ENCODE assay signal across 18 mouse cellular contexts in the genomic region with DNA sequence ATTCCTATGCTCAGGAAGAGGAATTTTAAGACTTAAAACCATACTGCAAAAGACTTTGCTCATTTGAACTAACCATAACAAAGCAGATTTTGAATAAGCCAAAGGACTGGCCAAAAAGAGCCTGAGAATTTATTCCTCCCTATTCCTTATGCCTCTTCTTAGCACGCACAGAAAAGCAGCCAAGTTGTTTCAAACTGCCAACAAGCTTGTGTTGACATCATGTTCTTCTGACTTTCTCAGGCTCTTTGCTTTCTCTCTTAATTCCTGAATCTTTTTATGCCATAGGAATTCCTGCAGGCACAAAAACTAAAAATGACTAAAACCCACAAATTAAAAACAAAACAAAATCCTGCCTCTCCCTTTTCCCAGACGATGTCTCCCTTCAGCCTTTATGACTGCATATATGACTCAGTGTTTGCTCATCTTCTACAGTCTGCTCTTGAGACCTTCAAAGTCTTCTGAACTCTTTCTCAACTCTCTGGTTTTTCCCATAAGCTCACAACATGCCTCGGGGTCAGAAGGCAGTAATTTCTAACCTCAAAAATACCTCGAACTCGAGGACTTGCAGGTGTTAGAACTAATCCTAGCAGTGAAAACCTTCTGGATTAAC.
DNase-seq lines count a peak whose midpoint lies in the region; ATAC-seq and TF ChIP-seq lines count a peak whose summit lies in the region.
"Had no signal": no experiment of that assay in that cellular context is flagged by ENCODE, and none has a peak within 500 bp of the region (broad histone marks: within the 10 kb centered on the region; RNA-seq: fewer than 3 reads in every experiment).

No protein-coding gene starts in this region.

- no peak for ATAC-seq in embryonic facial prominence, embryonic 13.5 days (ENCODE audit: insufficient number of reproducible peaks, insufficient read depth, low FRiP score, low TSS enrichment, low read depth)
- ATAC-seq: hindbrain, postnatal 0 days had no signal

- H3K9ac ChIP-seq in embryonic facial prominence, embryonic 13.5 days, result no peak overlapping the region
- H3K9ac ChIP-seq: liver, embryonic 15.5 days; neural tube, embryonic 15.5 days; stomach, embryonic 15.5 days had no signal

- H3K4me3 ChIP-seq in embryonic facial prominence, embryonic 13.5 days, result no peak overlapping the region
- no peak overlapping the region for H3K4me3 ChIP-seq in embryonic facial prominence, embryonic 10.5 days
- H3K4me3 ChIP-seq in C2C12 (ENCODE audit: insufficient read depth, poor library complexity, severe bottlenecking), result no peak overlapping the region
- H3K4me3 ChIP-seq in embryonic fibroblast, embryonic 13.5 days (ENCODE audit: insufficient read depth, low read length), result no peak overlapping the region
- H3K4me3 ChIP-seq: heart, embryonic 10.5 days; liver, embryonic 15.5 days; neural tube, embryonic 15.5 days; stomach, embryonic 15.5 days had no signal

- H3ac ChIP-seq in C2C12 (ENCODE audit: control insufficient read depth, insufficient read length, low read depth), result no peak overlapping the region

- 57% methylated on average over 5 of the region's 5 CpGs for WGBS in embryonic facial prominence, embryonic 13.5 days
- WGBS in embryonic facial prominence, embryonic 10.5 days, result 89% methylated on average over 5 of the region's 5 CpGs

- peak overlapping the region; percentile 45; the same call in 1 of the 2 replicates for H3K27ac ChIP-seq in embryonic facial prominence, embryonic 13.5 days
- H3K27ac ChIP-seq in embryonic facial prominence, embryonic 10.5 days (replicated peaks), result no peak overlapping the region
- H3K27ac ChIP-seq in embryonic fibroblast, embryonic 13.5 days (ENCODE audit: insufficient read depth, low read length), result peak overlapping the region; percentile 100
- H3K27ac ChIP-seq: heart, embryonic 10.5 days; hindbrain, postnatal 0 days; liver, embryonic 15.5 days; neural tube, embryonic 15.5 days; stomach, embryonic 15.5 days had no signal

- no peaks in the 10 kb centered on the region for H3K36me3 ChIP-seq in embryonic facial prominence, embryonic 13.5 days
- H3K36me3 ChIP-seq in embryonic facial prominence, embryonic 10.5 days (replicated peaks), result no peaks in the 10 kb centered on the region
- no peaks in the 10 kb centered on the region for H3K36me3 ChIP-seq in C2C12 (ENCODE audit: control insufficient read depth, insufficient read depth)
- H3K36me3 ChIP-seq: heart, embryonic 10.5 days; liver, embryonic 15.5 days; neural tube, embryonic 15.5 days; stomach, embryonic 15.5 days had no signal

- no peaks in the 10 kb centered on the region for H3K9me3 ChIP-seq in embryonic facial prominence, embryonic 13.5 days
- H3K9me3 ChIP-seq in embryonic facial prominence, embryonic 10.5 days, result no peaks in the 10 kb centered on the region
- H3K9me3 ChIP-seq: heart, embryonic 10.5 days; liver, embryonic 15.5 days; neural tube, embryonic 15.5 days; stomach, embryonic 15.5 days had no signal

- H3K79me3 ChIP-seq in C2C12 (ENCODE audit: low read depth), result no peaks in the 10 kb centered on the region

- no peak for TF ChIP-seq CTCF in C2C12 (IDR thresholded peaks at IDR 0.05; ENCODE audit: control insufficient read depth, insufficient read depth, insufficient read length)
- no peak for TF ChIP-seq CTCF in embryonic fibroblast, embryonic 13.5 days (IDR thresholded peaks at IDR 0.05; ENCODE audit: borderline replicate concordance, insufficient read depth, low read length)

- no peaks in the 10 kb centered on the region for H3K27me3 ChIP-seq in embryonic facial prominence, embryonic 13.5 days
- no peaks in the 10 kb centered on the region for H3K27me3 ChIP-seq in embryonic facial prominence, embryonic 10.5 days (replicated peaks; ENCODE audit: low read depth, poor library complexity, severe bottlenecking)
- H3K27me3 ChIP-seq in C2C12 (ENCODE audit: control insufficient read depth, insufficient read depth, insufficient read length), result no peaks in the 10 kb centered on the region
- H3K27me3 ChIP-seq: liver, embryonic 15.5 days; neural tube, embryonic 15.5 days; stomach, embryonic 15.5 days had no signal

- TF ChIP-seq POLR2A in embryonic fibroblast, embryonic 13.5 days (IDR thresholded peaks at IDR 0.05; ENCODE audit: low read depth, low read length), result no peak

- intact Hi-C loops in left cerebral cortex, postnatal 4 days (cut with DNase I), result no loop called here

- H3K4me1 ChIP-seq in embryonic facial prominence, embryonic 13.5 days, result peaks cover 10% of the 10 kb centered on the region
- no peaks in the 10 kb centered on the region for H3K4me1 ChIP-seq in embryonic facial prominence, embryonic 10.5 days
- H3K4me1 ChIP-seq in embryonic fibroblast, embryonic 13.5 days (ENCODE audit: control insufficient read depth, insufficient read depth, low read length), result peaks cover 12% of the 10 kb centered on the region
- H3K4me1 ChIP-seq: heart, embryonic 10.5 days; liver, embryonic 15.5 days; neural tube, embryonic 15.5 days; stomach, embryonic 15.5 days had no signal

- H3K4me2 ChIP-seq in embryonic facial prominence, embryonic 13.5 days, result no peak overlapping the region
- H3K4me2 ChIP-seq: liver, embryonic 15.5 days; neural tube, embryonic 15.5 days; stomach, embryonic 15.5 days had no signal

- H3K79me2 ChIP-seq in C2C12 (ENCODE audit: control insufficient read depth, insufficient read depth), result no peaks in the 10 kb centered on the region

- no peak for DNase-seq in embryonic facial prominence, embryonic 10.5 days (ENCODE audit: low spot score)
- DNase-seq in left cerebral cortex, adult 11 months (ENCODE audit: low spot score), result peak; percentile 15
- no peak for DNase-seq in left cerebral cortex, postnatal 4 days
- no peak for DNase-seq in adrenal gland, adult 18-20 months (ENCODE audit: low spot score in 2 of 2)
- DNase-seq in layer of hippocampus, adult 9-10 months (ENCODE audit: low spot score), result no peak
- DNase-seq: cerebellum, adult 18-20 months; kidney, adult 18-20 months; kidney, postnatal 14 days; retina, postnatal 1 day; spleen, adult 18-20 months had no signal

TF ChIP-seq in C2C12, 6 proteins besides CTCF, POLR2A, EP300 and RAD21:
- peak; percentile 92 for TF ChIP-seq FOSL1 (IDR thresholded peaks at IDR 0.05; ENCODE audit: insufficient read depth, low read length, poor library complexity, severe bottlenecking)
- TF ChIP-seq CEBPB (IDR thresholded peaks at IDR 0.05; ENCODE audit: low read depth), result peak; percentile 70
- no peak for TF ChIP-seq USF1 (IDR thresholded peaks at IDR 0.05; ENCODE audit: low read depth)
TF ChIP-seq in C2C12: peak in this region for 2.
